Mouse (Mus musculus): Measurements from ENCODE around the gene Slc2a4.

DNA sequence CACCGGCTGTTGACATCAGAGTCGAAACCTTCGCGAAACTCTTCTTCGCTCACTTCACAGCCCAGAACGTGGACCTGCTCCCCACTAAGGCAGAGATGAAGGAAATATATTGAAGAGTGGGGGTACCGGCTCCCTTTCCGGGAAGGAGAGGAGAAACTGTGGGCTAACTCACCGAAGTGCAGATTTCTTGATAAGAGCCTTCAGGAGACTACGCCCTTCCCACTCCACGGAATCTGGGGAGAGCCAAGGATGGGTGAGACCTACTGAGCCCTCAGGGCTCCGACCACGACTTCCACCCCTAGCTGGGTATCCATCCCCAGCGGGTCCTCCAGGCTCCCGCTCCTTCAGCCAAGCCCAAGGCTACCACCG lies 31.8 kb upstream of the Slc2a4 start:
- TF ChIP-seq CTCF (IDR thresholded peaks at IDR 0.05; ENCODE audit: borderline replicate concordance, insufficient read depth, low read length) = no peak
- no peak for TF ChIP-seq POLR2A (IDR thresholded peaks at IDR 0.05; ENCODE audit: low read depth, low read length)

All from embryonic fibroblast, embryonic 13.5 days (primary cell).